Mouse (Mus musculus) layer of hippocampus, adult 2 months (tissue): ENCODE data around the gene Ptpn1. TPM values are rescaled to one million over a fixed set of nuclear protein-coding genes. Genes with fewer than 3 reads are reported as not detected.

Source experiments
- DNase-seq, 2 experiments: peaks; one replicate each; pipeline ENCODE4 v3.0.0; 2022; ENCODE audit warnings: low spot score in 2 of 2
- H3K27ac ChIP-seq: fragments of 200-600 bp; 2 replicates; pipeline ENCODE4 v1.8.1; 2022
- H3K4me3 ChIP-seq: fragments of 200-600 bp; 2 replicates; pipeline ENCODE4 v1.8.1; 2022; ENCODE audit warnings: mild to moderate bottlenecking
- CTCF ChIP-seq: fragments of 200-600 bp; conservative IDR thresholded peaks from 2 replicates; pipeline ENCODE4 v1.8.1; 2022; ENCODE audit warnings: antibody characterized with exemption, mild to moderate bottlenecking, moderate library complexity
- total RNA-seq, 2 experiments: library from RNA; stranded (reverse); gene quantifications; 2 replicates each; pipeline ENCODE4 v1.2.3; 2021

The Ptpn1 gene
- total RNA-seq, 2 experiments from 2014 or later, result 56.3 to 64.4 TPM

DNA sequence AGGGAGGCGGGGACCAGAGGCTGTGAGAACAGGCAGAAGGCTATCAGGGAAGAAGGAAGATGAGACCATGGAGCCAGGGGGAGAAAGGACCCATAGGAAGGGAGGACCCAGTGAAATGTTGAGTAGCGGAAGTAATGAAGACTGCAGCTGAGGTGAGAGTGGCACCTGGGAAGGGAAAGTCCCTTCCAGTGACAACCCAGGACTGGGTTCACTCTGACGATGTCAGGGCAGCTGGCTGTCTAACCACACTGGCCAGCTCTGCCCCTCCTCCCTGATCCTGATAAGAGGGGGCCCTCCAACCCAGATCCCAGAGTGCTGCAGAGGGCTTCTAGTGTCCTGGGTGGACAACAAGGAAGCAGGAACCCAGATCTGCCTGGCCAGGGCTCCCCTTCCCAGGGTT, 65.7 kb downstream of the Ptpn1 start:
- no peak for TF ChIP-seq CTCF
- no peak for DNase-seq
- Histone ChIP-seq H3K27ac (no peak overlapping the region), H3K4me3 (no peak overlapping the region)

DNA sequence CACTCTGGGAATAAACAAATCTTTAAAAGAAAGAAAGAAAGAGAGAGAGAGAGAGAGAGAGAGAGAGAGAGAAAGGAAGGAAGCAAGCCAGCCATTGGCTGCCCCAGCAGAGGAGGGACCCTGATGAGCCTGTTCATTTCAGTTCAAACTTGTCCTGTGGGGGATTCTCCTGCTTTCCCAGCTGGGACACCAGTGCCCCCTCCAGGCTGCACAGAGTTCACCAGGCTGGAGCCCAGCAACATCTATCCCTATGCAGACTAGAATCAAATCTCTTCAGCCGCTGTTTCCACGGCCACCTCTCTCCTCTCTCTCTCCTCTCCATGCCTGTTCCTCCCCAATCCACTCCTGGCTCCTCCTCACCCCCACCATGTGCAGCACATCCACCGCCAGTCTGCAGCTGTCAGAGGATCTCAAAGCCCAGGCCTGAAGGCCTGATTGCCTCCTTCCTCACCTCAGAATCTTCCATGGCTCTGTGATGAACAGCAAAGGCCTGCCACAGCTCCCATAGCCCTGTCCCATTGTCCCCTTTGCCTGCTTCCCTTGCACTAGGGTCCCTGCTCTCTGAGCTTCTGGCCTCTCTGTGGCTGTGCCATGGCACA, 67.4 kb downstream of the Ptpn1 start:
- Histone ChIP-seq H3K27ac (no peak overlapping the region), H3K4me3 (no peak overlapping the region)
- no peak for DNase-seq
- TF ChIP-seq CTCF, result peak; percentile 53

DNA sequence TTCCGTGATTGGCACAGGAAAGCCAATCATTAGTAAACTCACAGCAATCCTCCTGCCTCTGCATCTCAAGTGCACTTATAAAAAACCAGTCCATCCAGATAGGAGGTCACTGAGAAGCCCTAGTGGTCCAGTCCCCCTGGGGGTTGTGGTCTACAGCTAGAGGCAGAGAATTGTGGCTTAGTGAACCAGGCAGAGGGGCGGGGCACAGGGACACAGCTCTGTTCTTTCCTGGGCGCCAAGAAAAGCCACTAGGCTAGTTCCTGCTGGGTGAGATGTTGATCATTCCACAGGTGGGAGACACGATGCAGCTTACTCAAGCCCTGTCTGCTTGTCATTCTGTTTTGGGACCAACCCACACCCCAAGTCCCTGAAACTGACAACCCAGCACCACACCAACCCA, 70.3 kb downstream of the Ptpn1 start:
- DNase-seq, result no peak

DNA sequence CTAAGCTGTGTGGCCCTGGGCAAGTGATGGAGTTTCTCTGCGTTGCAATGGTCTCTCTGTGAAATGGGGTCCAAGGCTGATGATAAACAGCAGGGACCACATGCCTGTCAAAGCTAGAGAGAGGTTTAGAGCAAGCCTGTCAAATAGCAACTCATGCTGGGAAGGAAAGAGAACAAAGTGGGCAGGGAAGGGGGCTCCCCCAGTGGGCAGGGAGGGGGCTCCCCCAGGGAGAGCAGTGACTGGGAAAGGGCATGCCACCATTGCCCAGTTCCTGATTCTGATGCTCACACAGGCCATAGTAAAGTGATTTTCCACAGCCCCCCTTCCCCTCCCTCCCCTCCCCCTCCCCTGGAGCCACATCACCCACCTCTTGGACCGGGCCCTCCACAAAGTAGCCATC, 71.0 kb downstream of the Ptpn1 start:
- TF ChIP-seq CTCF, result no peak
- H3K4me3 ChIP-seq, result no peak overlapping the region
- DNase-seq, result no peak
- H3K27ac ChIP-seq, result no peak overlapping the region

More for the DNA sequence above, 70.3 kb downstream of the Ptpn1 start:
- no peak overlapping the region for H3K4me3 ChIP-seq
- no peak overlapping the region for H3K27ac ChIP-seq
- no peak for TF ChIP-seq CTCF

DNA sequence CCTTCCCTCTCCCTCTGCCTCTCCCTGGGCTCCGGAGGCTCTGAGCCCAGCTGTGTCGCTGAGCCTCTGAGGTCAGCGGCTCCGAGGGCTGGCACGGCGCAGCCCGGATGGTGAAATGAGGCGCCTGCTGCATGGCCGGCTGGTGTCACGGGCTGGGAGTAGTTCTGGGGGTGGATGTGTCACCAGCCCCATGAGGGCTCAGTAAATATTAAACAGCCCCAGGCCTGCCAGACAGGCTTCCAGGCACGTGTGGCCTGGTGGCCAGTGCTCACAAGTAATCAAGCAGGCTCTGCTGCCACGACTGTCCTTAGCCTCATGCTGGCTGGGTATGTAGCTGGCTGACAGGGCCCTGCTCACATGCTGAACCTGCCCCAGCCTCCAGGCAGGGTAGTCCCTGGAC, 71.6 kb downstream of the Ptpn1 start:
- no peak for TF ChIP-seq CTCF
- no peak overlapping the region for H3K27ac ChIP-seq
- H3K4me3 ChIP-seq, result no peak overlapping the region
- DNase-seq, result no peak

DNA sequence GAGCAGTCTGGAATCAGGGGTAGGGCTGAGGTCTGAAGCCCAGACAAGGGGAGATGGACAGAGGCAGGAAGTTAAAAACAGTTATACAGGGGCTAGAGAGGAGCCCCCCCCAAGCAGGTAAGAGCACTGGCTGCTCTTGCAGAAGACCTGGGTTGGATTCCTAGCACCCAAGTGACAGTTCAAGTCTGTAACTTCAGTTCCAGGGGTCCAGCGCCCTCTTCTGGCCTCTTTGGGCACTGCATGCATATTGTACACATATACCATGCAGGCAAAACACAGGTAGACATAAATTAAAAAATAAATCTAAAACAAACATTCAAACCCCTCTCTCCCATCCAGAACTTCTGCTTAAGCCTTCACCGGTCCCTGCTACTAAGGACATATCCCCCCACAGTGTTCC, 72.5 kb downstream of the Ptpn1 start:
- peak; percentile 64 for TF ChIP-seq CTCF
- Histone ChIP-seq H3K4me3 (no peak overlapping the region), H3K27ac (no peak overlapping the region)
- DNase-seq, result no peak

DNA sequence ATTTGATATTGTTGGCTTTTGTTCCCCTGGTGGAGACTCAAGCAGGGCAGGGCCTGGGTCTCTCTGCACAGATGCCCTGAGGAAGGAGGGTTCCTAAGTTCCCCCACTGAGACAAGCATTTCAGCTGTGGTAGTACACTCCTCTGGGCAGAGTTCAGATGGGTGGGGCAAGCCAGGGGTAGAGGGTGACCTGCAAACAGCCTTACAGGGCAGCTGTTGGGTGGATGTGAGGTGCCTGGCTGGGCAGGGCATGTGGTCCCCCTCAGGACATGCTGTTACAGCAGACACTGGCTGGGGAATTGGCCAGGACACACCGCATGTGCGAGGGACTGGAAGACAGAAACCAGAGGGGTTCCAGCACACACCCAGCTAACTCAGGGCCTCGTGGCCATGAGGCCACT, 73.1 kb downstream of the Ptpn1 start:
- no peak for TF ChIP-seq CTCF
- Histone ChIP-seq H3K4me3 (no peak overlapping the region), H3K27ac (no peak overlapping the region)
- no peak for DNase-seq

DNA sequence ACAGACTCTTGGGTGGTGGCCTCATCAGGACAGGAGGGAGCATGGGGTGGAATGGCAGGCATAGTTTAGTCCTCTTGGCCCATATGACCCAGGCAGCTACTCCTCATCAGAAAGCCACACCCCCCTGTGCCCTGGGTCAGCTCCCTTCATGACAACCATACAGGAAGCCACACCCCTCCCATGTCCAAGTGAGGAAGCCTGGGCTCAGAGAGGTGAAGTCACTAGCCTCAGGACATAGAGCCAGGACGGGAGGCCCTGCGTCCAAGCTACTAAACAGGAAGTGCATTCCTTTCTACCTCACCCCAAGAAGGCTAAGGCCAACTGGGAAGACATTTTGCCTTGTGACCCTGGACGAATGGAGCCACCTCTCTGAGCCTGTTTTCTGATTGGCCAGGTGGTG, 73.8 kb downstream of the Ptpn1 start:
- no peak for DNase-seq
- no peak for TF ChIP-seq CTCF
- Histone ChIP-seq H3K27ac (no peak overlapping the region), H3K4me3 (no peak overlapping the region)

DNA sequence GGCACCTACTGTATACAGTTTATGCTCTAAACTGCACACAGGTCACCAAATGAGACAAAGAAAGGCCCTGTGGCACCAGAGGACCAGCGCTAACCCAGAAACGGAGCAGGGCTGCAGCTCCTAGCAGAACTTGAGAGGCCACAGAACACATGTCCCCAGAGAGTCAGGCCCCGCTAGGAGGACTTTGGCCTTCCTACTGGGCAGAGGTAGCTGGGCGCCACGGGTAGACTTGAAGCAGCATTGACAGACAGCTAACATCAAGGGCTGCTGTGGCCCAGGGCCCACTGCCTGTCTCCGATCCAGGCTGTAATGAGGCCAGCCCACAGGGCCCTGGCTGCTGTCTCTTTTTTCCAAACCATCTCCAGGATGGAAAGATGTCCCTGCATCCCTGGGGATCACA, 74.6 kb downstream of the Ptpn1 start:
- TF ChIP-seq CTCF, result no peak
- no peak for DNase-seq
- H3K27ac ChIP-seq, result no peak overlapping the region
- no peak overlapping the region for H3K4me3 ChIP-seq

DNA sequence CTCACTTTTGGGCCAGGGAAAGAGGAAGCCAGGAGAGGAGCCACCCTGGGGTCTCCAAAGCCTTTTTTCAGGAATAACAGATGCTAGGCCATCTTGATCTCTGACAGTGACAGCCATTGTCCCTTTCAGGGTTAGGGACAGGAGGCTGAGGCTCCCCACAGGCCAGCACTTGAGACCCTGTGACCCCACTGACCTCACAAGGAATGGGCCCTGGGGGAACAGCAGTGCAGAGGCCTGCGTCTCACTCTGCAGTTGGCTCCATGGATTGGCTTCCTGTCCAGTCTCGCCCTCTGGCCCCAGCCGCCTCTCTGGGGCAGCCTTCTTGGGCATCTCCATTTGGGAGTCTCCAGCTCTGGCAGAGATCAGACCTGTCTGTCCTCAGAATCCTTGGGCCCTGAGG, 76.3 kb downstream of the Ptpn1 start:
- DNase-seq, result no peak
- H3K4me3 ChIP-seq, result no peak overlapping the region
- no peak for TF ChIP-seq CTCF
- H3K27ac ChIP-seq, result no peak overlapping the region

DNA sequence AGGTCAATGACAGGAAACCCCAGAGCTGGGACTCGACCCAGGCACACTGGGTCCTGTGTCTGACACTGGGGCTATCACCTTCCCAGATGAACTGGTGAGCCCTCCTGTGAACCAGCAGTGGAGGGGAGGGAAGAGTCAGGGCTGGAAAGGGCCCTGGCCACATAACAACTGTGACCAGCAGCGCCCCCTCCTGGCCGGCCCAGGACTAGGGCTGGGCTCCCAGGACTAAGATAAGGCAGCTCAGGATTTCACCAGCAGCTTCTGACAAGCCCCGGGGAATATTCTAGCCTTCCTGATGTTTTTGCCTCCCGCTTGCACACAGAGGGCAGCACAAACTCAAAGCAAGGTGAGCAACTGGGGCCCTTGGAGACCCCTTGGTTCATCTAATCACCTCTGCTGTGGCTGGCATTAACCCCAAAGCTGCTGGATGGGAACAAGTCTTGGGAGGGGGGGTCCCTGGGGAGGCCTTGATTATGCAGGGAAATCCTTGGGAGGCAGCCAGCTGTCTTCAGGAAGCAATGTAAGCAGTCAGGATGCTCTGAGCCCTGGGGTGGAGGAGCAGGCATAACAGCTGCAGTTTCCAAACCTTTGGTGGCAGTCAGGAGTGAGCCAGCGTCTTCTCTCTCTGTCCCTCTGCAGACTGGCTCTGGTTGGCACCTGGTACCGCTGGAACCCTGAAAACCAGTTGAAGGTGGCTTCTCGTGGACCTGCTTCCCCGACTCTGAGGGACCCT, 78.2 kb downstream of the Ptpn1 start, which contains the start of gene Ripor3:
Ripor3 (minus strand) TSS at position 683 of the 733 bp plus-strand sequence.
- no peak within 1 kb of the TSS for H3K4me3 ChIP-seq
- peak in 1 of 2 experiments; percentile 42 for DNase-seq
- H3K27ac ChIP-seq, result no peak within 1 kb of the TSS
- TF ChIP-seq CTCF, result peak; percentile 76

DNA sequence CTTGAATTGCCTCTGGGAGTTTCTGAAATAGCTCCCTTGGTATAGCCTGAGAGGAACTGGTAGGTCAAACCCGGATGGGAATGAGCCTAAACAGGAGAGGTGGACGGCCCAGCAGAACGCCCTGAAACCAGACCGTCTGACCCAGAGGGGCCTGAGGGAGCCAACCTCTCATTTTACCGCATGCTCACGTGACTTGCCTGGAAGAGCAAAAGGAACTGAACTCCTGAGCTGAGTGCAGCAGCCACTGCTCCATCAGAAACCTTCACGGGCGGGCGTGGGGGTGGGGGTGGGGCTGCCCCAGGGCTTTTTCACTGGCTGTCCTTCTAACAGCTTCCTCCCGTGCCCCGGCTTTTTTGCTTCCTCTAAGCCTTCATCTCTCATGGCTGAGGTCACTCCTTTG, 79.0 kb downstream of the Ptpn1 start:
- DNase-seq, result no peak
- TF ChIP-seq CTCF, result no peak
- H3K27ac ChIP-seq, result no peak overlapping the region
- no peak overlapping the region for H3K4me3 ChIP-seq

DNA sequence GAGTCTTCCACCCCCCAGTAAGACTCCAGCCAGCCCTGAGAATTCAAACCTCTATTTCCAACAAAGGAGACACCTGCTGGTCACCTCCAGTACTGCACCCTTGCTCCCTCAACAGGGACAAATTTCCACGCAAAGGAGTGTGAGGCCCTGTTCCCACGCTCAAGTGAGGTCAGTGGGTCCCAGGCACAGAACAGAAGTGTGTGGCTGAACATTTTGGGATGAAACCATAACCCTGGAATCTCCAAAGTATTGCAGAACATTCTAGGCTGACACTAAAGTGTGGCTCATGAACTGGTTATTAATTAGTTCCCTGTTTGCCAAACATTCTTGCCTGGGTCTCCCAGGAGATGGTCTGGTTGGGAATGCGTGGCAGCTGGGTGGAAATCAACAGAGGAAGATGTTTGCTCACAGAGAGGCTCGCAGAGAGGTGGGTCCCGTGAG, 85.1 kb downstream of the Ptpn1 start:
- H3K4me3 ChIP-seq, result no peak overlapping the region
- peak; percentile 83 for TF ChIP-seq CTCF
- no peak overlapping the region for H3K27ac ChIP-seq
- peak; percentile 27 to 82 for DNase-seq

DNA sequence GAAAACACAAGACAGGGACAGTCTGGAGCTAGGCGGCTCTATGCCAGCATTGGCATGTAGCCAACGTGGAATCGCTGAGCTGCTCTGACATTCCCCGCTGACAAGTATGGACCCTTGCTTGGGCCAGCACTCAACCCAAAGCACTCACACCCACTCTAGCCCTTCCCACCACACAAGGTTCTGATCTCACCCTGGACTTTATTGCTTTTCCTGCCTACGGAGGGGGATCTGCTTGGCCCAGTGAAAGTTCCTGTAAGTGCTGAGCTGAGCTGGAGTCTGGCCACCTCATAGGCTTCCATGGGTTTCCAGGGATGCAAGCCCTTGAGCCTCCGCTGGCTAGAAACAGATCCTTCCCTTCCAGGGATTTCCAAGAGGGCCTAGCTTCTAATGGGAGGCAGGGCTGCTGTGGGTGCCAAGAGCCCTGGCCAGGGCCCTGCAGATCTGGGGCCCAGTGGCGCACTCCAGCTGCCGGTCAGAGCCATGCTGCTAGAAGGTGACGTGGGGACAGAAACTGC, 87.4 kb downstream of the Ptpn1 start:
- TF ChIP-seq CTCF, result no peak; the same call in 1 of the 2 replicates
- Histone ChIP-seq H3K27ac (no peak overlapping the region), H3K4me3 (no peak overlapping the region)
- peak; percentile 20 to 32 for DNase-seq
